In genomic region chr2:178498409-178498808, GRCm38 (mm10) we compare ENCODE assay signal across 9 mouse cellular contexts.
DNase-seq lines count a peak whose midpoint lies in the region; ATAC-seq lines count a peak whose summit lies in the region.
"Had no signal": no experiment of that assay in that cellular context is flagged by ENCODE, and none has a peak within 500 bp of the region (broad histone marks: within the 10 kb centered on the region; RNA-seq: fewer than 3 reads in every experiment).

No protein-coding gene starts in this region.

- H3K36me3 ChIP-seq in forebrain, embryonic 11.5 days (ENCODE audit: control insufficient read depth, insufficient read depth, low read length): no peaks in the 10 kb centered on the region
- no peaks in the 10 kb centered on the region for H3K36me3 ChIP-seq in forebrain, embryonic 10.5 days (replicated peaks)
- H3K36me3 ChIP-seq in intestine, embryonic 14.5 days (ENCODE audit: control insufficient read depth, insufficient read depth, low read length): no peaks in the 10 kb centered on the region
- H3K36me3 ChIP-seq: neural tube, embryonic 12.5 days had no signal

- no peak overlapping the region for H3K27ac ChIP-seq in forebrain, embryonic 11.5 days (ENCODE audit: low read depth, low read length)
- H3K27ac ChIP-seq in forebrain, embryonic 10.5 days: no peak overlapping the region
- H3K27ac ChIP-seq in intestine, embryonic 14.5 days (ENCODE audit: low read depth): no peak overlapping the region
- H3K27ac ChIP-seq: neural tube, embryonic 12.5 days had no signal

- WGBS in forebrain, embryonic 11.5 days: 77% methylated on average over 5 of the region's 5 CpGs
- 79% methylated on average over 5 of the region's 5 CpGs for WGBS in forebrain, embryonic 10.5 days
- WGBS in intestine, embryonic 14.5 days: 55% methylated on average over 5 of the region's 5 CpGs

- H3K4me3 ChIP-seq in forebrain, embryonic 11.5 days (ENCODE audit: low read depth, low read length): no peak overlapping the region
- no peak overlapping the region for H3K4me3 ChIP-seq in forebrain, embryonic 10.5 days
- no peak overlapping the region for H3K4me3 ChIP-seq in intestine, embryonic 14.5 days (ENCODE audit: low read depth, low read length)
- H3K4me3 ChIP-seq: neural tube, embryonic 12.5 days had no signal

- H3K4me1 ChIP-seq in forebrain, embryonic 11.5 days (replicated peaks; ENCODE audit: control insufficient read depth, insufficient read depth, low read length): no peaks in the 10 kb centered on the region
- peaks cover 14% of the 10 kb centered on the region for H3K4me1 ChIP-seq in forebrain, embryonic 10.5 days
- H3K4me1 ChIP-seq in intestine, embryonic 14.5 days (replicated peaks; ENCODE audit: control insufficient read depth, insufficient read depth, low read length): peaks cover 4% of the 10 kb centered on the region; the same call in 1 of the 2 replicates
- H3K4me1 ChIP-seq: neural tube, embryonic 12.5 days had no signal

- no peaks in the 10 kb centered on the region for H3K9me3 ChIP-seq in forebrain, embryonic 11.5 days (ENCODE audit: control insufficient read depth, low read length)
- peaks cover 4% of the 10 kb centered on the region; the same call in 1 of the 2 replicates for H3K9me3 ChIP-seq in forebrain, embryonic 10.5 days
- H3K9me3 ChIP-seq in intestine, embryonic 14.5 days (ENCODE audit: control insufficient read depth, low read length): no peaks in the 10 kb centered on the region
- H3K9me3 ChIP-seq: neural tube, embryonic 12.5 days had no signal

- H3K9ac ChIP-seq in forebrain, embryonic 11.5 days (ENCODE audit: low read length): no peak overlapping the region
- no peak overlapping the region for H3K9ac ChIP-seq in intestine, embryonic 14.5 days (ENCODE audit: low read length)
- H3K9ac ChIP-seq: neural tube, embryonic 12.5 days had no signal

- no peaks in the 10 kb centered on the region for H3K27me3 ChIP-seq in forebrain, embryonic 11.5 days (ENCODE audit: control insufficient read depth, insufficient read depth, low read length)
- H3K27me3 ChIP-seq in forebrain, embryonic 10.5 days (ENCODE audit: poor library complexity, severe bottlenecking): no peaks in the 10 kb centered on the region
- no peaks in the 10 kb centered on the region for H3K27me3 ChIP-seq in intestine, embryonic 14.5 days (replicated peaks; ENCODE audit: control insufficient read depth, insufficient read depth, low read length)
- H3K27me3 ChIP-seq: neural tube, embryonic 12.5 days had no signal

- no peak for DNase-seq in forebrain, embryonic 11.5 days (ENCODE audit: low spot score)
- DNase-seq in forebrain, embryonic 10.5 days (ENCODE audit: extremely low spot score, low spot score): no peak
- peak; percentile 28 for DNase-seq in retina, adult 2 months (ENCODE audit: low read depth, low spot score)
- no peak for DNase-seq in retina, embryonic 14.5 days (ENCODE audit: low spot score)
- no peak for DNase-seq in intestine, embryonic 14.5 days (ENCODE audit: low spot score)
- peak; percentile 44 to 52 for DNase-seq in lung, postnatal 4 days
- DNase-seq in cerebellum, postnatal 25 days: no peak
- DNase-seq in spleen, postnatal 4 days (ENCODE audit: low spot score in 2 of 2): no peak

- 0 out of 2 replicates have a peak, but pooled peaks have one; percentile 37 for ATAC-seq in forebrain, embryonic 11.5 days (replicated peaks; ENCODE audit: low FRiP score)
- 0 out of 2 replicates have a peak, but pooled peaks have one; percentile 26 for ATAC-seq in intestine, embryonic 14.5 days (replicated peaks; ENCODE audit: low FRiP score, low TSS enrichment, low read depth)

- no peak overlapping the region for H3K4me2 ChIP-seq in forebrain, embryonic 11.5 days (ENCODE audit: low read depth, low read length, severe bottlenecking)
- H3K4me2 ChIP-seq in intestine, embryonic 14.5 days (ENCODE audit: low read length): no peak overlapping the region
- H3K4me2 ChIP-seq: neural tube, embryonic 12.5 days had no signal

Comparison
In these comparisons a context has a peak if more than half of its experiments do, and no peak if none do; other contexts are left out.
1. DNase-seq: peak in retina, adult 2 months (single experiment) and lung, postnatal 4 days (2 of 2); none in forebrain, embryonic 11.5 days (single experiment), forebrain, embryonic 10.5 days (single experiment), retina, embryonic 14.5 days (single experiment), intestine, embryonic 14.5 days (single experiment), cerebellum, postnatal 25 days (0 of 2) and spleen, postnatal 4 days (0 of 2).